9 mouse cellular contexts compared by ENCODE assay signal in genomic region chr3:66220554-66221242, GRCm38 (mm10). TPM values are rescaled to one million over a fixed set of nuclear protein-coding genes. Genes with fewer than 3 reads are reported as not detected.
DNase-seq lines count a peak whose midpoint lies in the region; ATAC-seq lines count a peak whose summit lies in the region.
"Had no signal": no experiment of that assay in that cellular context is flagged by ENCODE, and none has a peak within 500 bp of the region (broad histone marks: within the 10 kb centered on the region; RNA-seq: fewer than 3 reads in every experiment).

No protein-coding gene starts in this region.

- peaks cover 6% of the 10 kb centered on the region for H3K36me3 ChIP-seq in embryonic facial prominence, embryonic 10.5 days (replicated peaks)
- H3K36me3 ChIP-seq in heart, embryonic 12.5 days: no peaks in the 10 kb centered on the region
- no peaks in the 10 kb centered on the region for H3K36me3 ChIP-seq in liver, embryonic 16.5 days (ENCODE audit: control insufficient read depth, insufficient read depth)

- H3K4me2 ChIP-seq in heart, embryonic 12.5 days: peak overlapping the region; percentile 86
- H3K4me2 ChIP-seq in liver, embryonic 16.5 days (ENCODE audit: low read depth, low read length): peak overlapping the region; percentile 53

- DNase-seq in kidney, adult 18-20 months: peak; percentile 15
- DNase-seq in kidney, adult 8-10 months: no peak
- peak; percentile 73 for DNase-seq in embryonic facial prominence, embryonic 10.5 days (ENCODE audit: low spot score)
- DNase-seq in kidney, postnatal 14 days: peak; percentile 43
- DNase-seq in ovary, postnatal 14 days (ENCODE audit: low spot score): peak; percentile 13

- peak overlapping the region; percentile 72 for H3K4me3 ChIP-seq in embryonic facial prominence, embryonic 10.5 days
- H3K4me3 ChIP-seq in heart, embryonic 12.5 days: peak overlapping the region; percentile 62
- H3K4me3 ChIP-seq in liver, embryonic 16.5 days (ENCODE audit: low read depth, low read length): peak overlapping the region; percentile 48

- H3K27me3 ChIP-seq in embryonic facial prominence, embryonic 10.5 days (replicated peaks; ENCODE audit: low read depth, poor library complexity, severe bottlenecking): peaks cover 13% of the 10 kb centered on the region
- H3K27me3 ChIP-seq in heart, embryonic 12.5 days (replicated peaks): no peaks in the 10 kb centered on the region
- H3K27me3 ChIP-seq in liver, embryonic 16.5 days (ENCODE audit: control insufficient read depth, insufficient read depth, low read depth, low read length): peaks cover 24% of the 10 kb centered on the region

- H3K9me3 ChIP-seq in embryonic facial prominence, embryonic 10.5 days: no peaks in the 10 kb centered on the region
- H3K9me3 ChIP-seq in heart, embryonic 12.5 days (replicated peaks): no peaks in the 10 kb centered on the region
- no peaks in the 10 kb centered on the region for H3K9me3 ChIP-seq in liver, embryonic 16.5 days (replicated peaks; ENCODE audit: control insufficient read depth, low read length)

- H3K27ac ChIP-seq in embryonic facial prominence, embryonic 10.5 days (replicated peaks): peak overlapping the region; percentile 92
- H3K27ac ChIP-seq in heart, embryonic 12.5 days (ENCODE audit: poor library complexity, severe bottlenecking): peak overlapping the region; percentile 74
- H3K27ac ChIP-seq in liver, embryonic 16.5 days (ENCODE audit: low read length): no peak overlapping the region

- H3K4me1 ChIP-seq in embryonic facial prominence, embryonic 10.5 days: peaks cover 48% of the 10 kb centered on the region
- H3K4me1 ChIP-seq in heart, embryonic 12.5 days (replicated peaks): 0 out of 2 replicates have a peak, but pooled peaks cover 5% of the 10 kb centered on the region
- H3K4me1 ChIP-seq in liver, embryonic 16.5 days (ENCODE audit: control insufficient read depth, low read depth, low read length): no peaks in the 10 kb centered on the region; the same call in 1 of the 2 replicates

- WGBS in embryonic facial prominence, embryonic 10.5 days: under 1% methylated on average over 54 of the region's 54 CpGs
- under 1% methylated on average over 54 of the region's 54 CpGs for WGBS in heart, embryonic 12.5 days
- under 1% methylated on average over 54 of the region's 54 CpGs for WGBS in liver, embryonic 16.5 days (ENCODE audit: insufficient replicate concordance)

- peak overlapping the region; percentile 81 for H3K9ac ChIP-seq in heart, embryonic 12.5 days
- no peak overlapping the region for H3K9ac ChIP-seq in liver, embryonic 16.5 days (ENCODE audit: low read depth, low read length)

- ATAC-seq in heart, embryonic 12.5 days (ENCODE audit: insufficient number of reproducible peaks, low FRiP score): peak; percentile 80
- ATAC-seq in liver, embryonic 16.5 days (ENCODE audit: low read depth): no peak
- ATAC-seq in erythroblast, adult 5-6 weeks (replicated peaks; ENCODE audit: low FRiP score, poor library complexity, severe bottlenecking): no peak

RNA-seq across cellular contexts. Expression of gene Ptx3, which starts 1.0 kb away (rescaled TPM):
- polyA plus RNA-seq in embryonic facial prominence, embryonic 10.5 days (2016; fragmentation: Nextera tagmentation; extraction: Ambion mirVana): 13.6 TPM in 2 replicates
- 8.1 and 8.6 TPM in 2 replicates for polyA plus RNA-seq in heart, embryonic 12.5 days (2016; fragmentation: Nextera tagmentation; extraction: Ambion mirVana)
- 0.07 TPM in 1 of 2 replicates, not detected in the other for polyA plus RNA-seq in liver, embryonic 16.5 days (2015; fragmentation: Nextera tagmentation; extraction: Ambion mirVana)
- total RNA-seq in erythroblast, adult 5-6 weeks (2015; ENCODE audit: low replicate concordance): not detected in 2 replicates
- total RNA-seq in erythroblast, adult 5-6 weeks (2017; ENCODE audit: low replicate concordance): not detected in 2 replicates
- total RNA-seq: MEL had no signal

Comparison
In these comparisons a context has a peak if more than half of its experiments do, and no peak if none do; other contexts are left out.
1. DNase-seq: peak in kidney, adult 18-20 months (single experiment), embryonic facial prominence, embryonic 10.5 days (single experiment), kidney, postnatal 14 days (single experiment) and ovary, postnatal 14 days (single experiment); none in kidney, adult 8-10 months (0 of 2).
2. Peak in every context shown above with its lines, with median percentiles within 50 percentile points of each other: H3K4me3 ChIP-seq.